Mouse (Mus musculus) C2C12 (cell line): ENCODE results near the gene Hoxd1.

Experiments
- CEBPB ChIP-seq: IDR thresholded peaks from one replicate; pipeline ENCODE4 v1.6.1; 2011; ENCODE audit warnings: low read depth, mild to moderate bottlenecking, control low read depth, moderate library complexity
- CTCF ChIP-seq: IDR thresholded peaks from one replicate; pipeline ENCODE4 v1.5.1; 2011; ENCODE audit not compliant: control insufficient read depth, insufficient read depth, insufficient read length
- FOSL1 ChIP-seq: IDR thresholded peaks from one replicate; pipeline ENCODE4 v1.8.0; 2011; ENCODE audit warnings: mild to moderate bottlenecking, low read length; ENCODE audit not compliant: poor library complexity, insufficient read depth, severe bottlenecking
- MAX ChIP-seq: IDR thresholded peaks from one replicate; pipeline ENCODE4 v1.6.1; 2011; ENCODE audit warnings: mild to moderate bottlenecking, control low read depth
- MYOD1 ChIP-seq: IDR thresholded peaks from one replicate; pipeline ENCODE4 v1.6.1; 2011; ENCODE audit warnings: low read depth; ENCODE audit not compliant: control insufficient read depth, insufficient read length
- MYOG ChIP-seq: IDR thresholded peaks from one replicate; pipeline ENCODE4 v1.6.1; 2011; ENCODE audit not compliant: control insufficient read depth, insufficient read length; ENCODE audit errors: extremely low read depth
- USF1 ChIP-seq: IDR thresholded peaks from one replicate; pipeline ENCODE4 v1.6.1; 2011; ENCODE audit warnings: low read depth, mild to moderate bottlenecking, control low read depth, moderate library complexity

DNA sequence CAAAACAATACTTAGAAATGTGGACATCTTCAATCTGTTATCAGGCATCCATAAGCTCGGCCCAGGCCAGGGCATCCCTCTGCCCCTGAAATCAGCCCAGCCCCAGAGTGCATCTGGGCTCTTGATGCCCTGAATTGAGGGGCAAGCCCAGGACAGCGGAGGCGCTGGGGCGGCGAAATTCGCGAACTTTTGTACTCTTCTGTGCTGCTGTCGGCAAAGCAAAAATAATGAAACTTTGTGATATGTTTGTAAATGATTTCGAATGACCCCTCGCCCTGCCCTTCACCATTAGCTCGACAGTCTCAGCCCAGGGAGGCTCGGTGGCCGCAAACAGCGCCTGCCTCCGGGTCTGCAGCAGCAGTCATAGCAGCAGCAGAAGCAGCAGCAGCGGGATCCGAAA is 37.6 kb upstream of the Hoxd1 start:
- no peak for TF ChIP-seq USF1
- TF ChIP-seq CTCF, result no peak
- no peak for TF ChIP-seq MAX
- no peak for TF ChIP-seq MYOD1
- TF ChIP-seq MYOG, result no peak
- TF ChIP-seq CEBPB, result no peak
- TF ChIP-seq FOSL1, result no peak
